Mouse (Mus musculus) layer of hippocampus, adult 8-10 months (tissue): ENCODE measurements around the gene Vps13c. TPM values are rescaled to one million over a fixed set of nuclear protein-coding genes. Genes with fewer than 3 reads are reported as not detected.

ENCODE experiments used
- DNase-seq, 2 experiments: peaks; one replicate each; pipeline ENCODE4 v3.0.0; 2022; ENCODE audit warnings: low spot score in 2 of 2
- total RNA-seq, 4 experiments: library from RNA; stranded (reverse); gene quantifications; 2 replicates each; pipeline ENCODE4 v1.2.4; 2022

Gene Vps13c
- total RNA-seq, 4 experiments from 2014 or later = 95.9 to 127 (median 105) TPM

GRCm38 (mm10) chr9:68016255-68016954 lies 176.2 kb downstream of the Vps13c start:
- peak; percentile 45 to 66 for DNase-seq

GRCm38 (mm10) chr9:68020776-68021365 lies 180.7 kb downstream of the Vps13c start:
- DNase-seq = no peak

- DNase-seq = no peak
Measured at GRCm38 (mm10) chr9:68022311-68023043, 182.3 kb downstream of the Vps13c start.

GRCm38 (mm10) chr9:68028631-68029030 lies 188.4 kb downstream of the Vps13c start:
- no peak for DNase-seq

- no peak for DNase-seq
Measured at GRCm38 (mm10) chr9:68033771-68034170, 193.6 kb downstream of the Vps13c start.

Other genes with a start within 250 kb of the Vps13c start
- 1 to 10 TPM; 4.7 to 7.5 (median 5.5) TPM for gene C2cd4b, start 81.0 kb upstream of the Vps13c start, total RNA-seq
- 1 to 10 TPM in 3 of 4 experiments, under 1 TPM in 1; 0.93 to 3.2 (median 2.2) TPM for gene C2cd4a, start 8.1 kb upstream of the Vps13c start, total RNA-seq